Mouse (Mus musculus) lung, adult 2 months (tissue): ENCODE measurements around the gene Ctdsp1.

Experiments
- CTCF ChIP-seq: fragments of 200-500 bp; IDR thresholded peaks from 2 replicates; pipeline ENCODE4 v1.5.1; 2011; ENCODE audit warnings: mild to moderate bottlenecking, low read length, control low read depth; ENCODE audit not compliant: insufficient read depth
- POLR2A ChIP-seq: fragments of 200-500 bp; IDR thresholded peaks from 2 replicates; pipeline ENCODE4 v1.6.1; 2011; ENCODE audit warnings: low read depth, mild to moderate bottlenecking, control low read depth, low read length, borderline replicate concordance; ENCODE audit errors: extremely low read depth

- TF ChIP-seq CTCF (no peak), POLR2A (no peak)
Observed at GRCm38 (mm10) chr1:74433220-74433619, 41.9 kb downstream of the Ctdsp1 start.
